Mouse (Mus musculus): ENCODE results near the gene Fabp7. TPM values are rescaled to one million over a fixed set of nuclear protein-coding genes. Genes with fewer than 3 reads are reported as not detected.

The Fabp7 gene
- polyA plus RNA-seq, 1 experiment: 131 TPM

DNA sequence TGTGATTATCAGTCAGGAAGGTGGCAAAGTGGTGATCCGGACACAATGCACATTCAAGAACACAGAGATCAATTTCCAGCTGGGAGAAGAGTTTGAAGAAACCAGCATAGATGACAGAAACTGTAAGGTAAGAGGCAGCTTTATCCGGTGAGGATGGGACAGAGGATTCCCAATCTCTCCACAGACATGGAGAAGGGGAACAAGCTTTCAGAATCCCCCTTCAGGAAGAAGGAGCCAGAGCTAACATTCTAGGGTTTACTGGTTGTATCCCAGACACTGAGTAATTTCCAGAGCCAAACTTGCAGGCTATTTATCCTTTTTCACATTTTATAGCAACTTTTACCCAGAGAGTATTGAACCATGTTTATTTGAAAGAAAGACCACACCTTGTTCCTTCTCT, 871 bp downstream of the Fabp7 start:
- H3K27ac ChIP-seq (ENCODE audit: insufficient read depth, low read length): no peak overlapping the region
- H3K4me1 ChIP-seq (ENCODE audit: control insufficient read depth, insufficient read depth, low read length): no peaks in the 10 kb centered on the region
- no peaks in the 10 kb centered on the region for H3K27me3 ChIP-seq (ENCODE audit: control insufficient read depth, insufficient read depth, low read length)
- no peak for DNase-seq
- WGBS: 64% methylated on average over 2 of the region's 2 CpGs
- no peak overlapping the region for H3K4me3 ChIP-seq (replicated peaks; ENCODE audit: insufficient read depth, low read depth, low read length)
- no peak for TF ChIP-seq POLR2A (IDR thresholded peaks at IDR 0.05; ENCODE audit: borderline replicate concordance, insufficient read depth, low read length)
- TF ChIP-seq CTCF (IDR thresholded peaks at IDR 0.05; ENCODE audit: borderline replicate concordance, insufficient read depth, low read depth, low read length): no peak

DNA sequence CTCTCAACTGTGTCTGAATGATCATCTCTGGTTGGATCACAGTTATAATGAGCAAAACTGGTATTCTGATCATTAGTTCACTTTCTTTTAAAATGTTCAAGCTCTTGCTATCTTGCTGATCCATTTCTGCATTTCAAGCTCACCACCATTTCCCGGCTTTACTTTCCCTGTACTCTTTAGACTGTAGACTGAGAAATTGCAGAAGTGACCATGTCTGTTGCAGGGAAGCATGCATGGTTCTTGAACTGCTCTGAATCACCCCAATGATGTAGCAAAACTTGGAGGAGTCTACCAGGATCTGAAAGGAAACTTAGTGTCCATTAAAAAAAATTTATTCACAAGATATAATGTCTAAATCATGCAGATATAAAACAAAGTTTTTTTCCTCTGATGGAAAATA, 8.3 kb downstream of the Fabp7 start:
- no peak overlapping the region for H3K27ac ChIP-seq (ENCODE audit: insufficient read depth, low read length)
- DNase-seq: no peak
- H3K4me1 ChIP-seq (ENCODE audit: control insufficient read depth, insufficient read depth, low read length): no peaks in the 10 kb centered on the region
- no peak for TF ChIP-seq CTCF (IDR thresholded peaks at IDR 0.05; ENCODE audit: borderline replicate concordance, insufficient read depth, low read depth, low read length)
- no peak for TF ChIP-seq POLR2A (IDR thresholded peaks at IDR 0.05; ENCODE audit: borderline replicate concordance, insufficient read depth, low read length)
- H3K4me3 ChIP-seq (replicated peaks; ENCODE audit: insufficient read depth, low read depth, low read length): no peak overlapping the region
- WGBS: 98% methylated on average over 1 of the region's 1 CpGs
- no peaks in the 10 kb centered on the region for H3K27me3 ChIP-seq (ENCODE audit: control insufficient read depth, insufficient read depth, low read length)

DNA sequence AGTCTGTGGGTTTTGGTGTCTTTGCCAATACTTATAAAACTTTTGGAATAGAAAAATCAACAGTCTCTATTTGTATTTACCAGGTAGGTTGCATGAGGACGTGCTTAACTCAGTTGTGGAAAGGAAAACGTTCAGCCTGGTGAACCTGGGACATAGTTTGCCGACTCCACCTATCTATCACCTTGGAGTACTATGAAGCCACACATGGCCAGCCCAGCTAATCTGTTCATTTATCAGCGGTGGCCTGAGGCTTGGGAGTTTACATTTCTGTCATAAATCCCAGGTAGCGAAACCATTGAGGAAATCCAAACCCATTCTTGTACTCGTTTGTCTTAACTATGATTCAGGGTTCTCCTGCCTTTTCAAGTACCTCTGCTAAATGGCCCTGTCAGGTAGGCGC, 9.3 kb downstream of the Fabp7 start, which contains the start of gene Smpdl3a:
Gene Smpdl3a (plus strand): TSS at position 318 of the 400 bp plus-strand sequence.
- 91% methylated on average over 7 of the region's 7 CpGs for WGBS
- DNase-seq: no peak
- no peaks in the 10 kb centered on the region for H3K27me3 ChIP-seq (ENCODE audit: control insufficient read depth, insufficient read depth, low read length)
- no peaks in the 10 kb centered on the region for H3K4me1 ChIP-seq (ENCODE audit: control insufficient read depth, insufficient read depth, low read length)
- H3K4me3 ChIP-seq (replicated peaks; ENCODE audit: insufficient read depth, low read depth, low read length): peak within 1 kb of the TSS; percentile 52
- TF ChIP-seq CTCF (IDR thresholded peaks at IDR 0.05; ENCODE audit: borderline replicate concordance, insufficient read depth, low read depth, low read length): no peak
- no peak for TF ChIP-seq POLR2A (IDR thresholded peaks at IDR 0.05; ENCODE audit: borderline replicate concordance, insufficient read depth, low read length)
- 0 out of 2 replicates have a peak within 1 kb of the TSS, but pooled peaks have one; percentile 58 for H3K27ac ChIP-seq (ENCODE audit: insufficient read depth, low read length)

DNA sequence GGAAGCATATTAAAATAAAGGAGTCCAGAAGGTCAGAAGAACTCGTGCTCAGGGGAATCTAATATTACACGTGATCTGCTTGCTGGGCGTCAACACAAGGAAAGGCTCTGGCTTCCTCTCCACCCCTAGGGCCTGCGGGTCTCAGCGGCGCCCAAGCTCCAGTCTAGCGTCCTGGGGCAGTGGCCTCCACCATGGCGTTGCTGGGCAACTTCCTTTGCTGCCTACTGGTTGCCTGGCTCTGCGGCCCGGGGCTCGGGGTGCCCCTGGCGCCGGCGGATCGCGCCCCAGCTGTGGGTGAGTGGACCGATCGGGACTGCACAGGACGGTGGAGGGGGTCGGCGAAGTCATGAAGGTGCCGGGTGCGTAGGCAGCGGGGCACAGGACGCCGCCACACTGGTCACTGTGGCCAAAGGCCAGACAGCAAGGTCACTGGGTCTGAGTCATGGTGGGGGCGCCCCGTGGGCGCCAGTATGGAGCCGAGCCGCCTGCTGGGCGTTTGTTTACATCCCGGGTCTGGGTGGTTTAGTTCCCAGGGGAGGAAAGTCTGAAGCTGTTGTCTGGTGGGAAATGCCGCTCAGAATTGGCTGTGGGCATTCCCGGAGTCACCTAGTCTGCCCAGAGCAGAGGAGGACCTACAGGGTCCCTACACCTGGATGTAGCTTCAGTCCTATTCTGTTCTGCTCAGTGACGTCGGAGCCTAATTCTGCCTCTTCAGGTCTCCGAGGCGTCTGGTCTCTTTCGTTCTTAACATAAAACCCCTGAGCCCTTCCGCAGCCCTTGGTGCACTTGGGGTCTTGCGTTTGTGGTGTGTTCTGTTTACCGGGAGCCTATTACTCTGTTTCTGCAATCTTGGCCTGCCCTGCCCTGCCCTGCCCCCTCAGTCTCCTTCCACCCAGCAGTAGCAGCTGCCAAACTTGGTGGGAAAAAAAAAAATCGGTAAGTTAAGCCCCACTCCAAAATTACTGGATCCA, 10.1 kb downstream of the Fabp7 start:
- H3K4me3 ChIP-seq (replicated peaks; ENCODE audit: insufficient read depth, low read depth, low read length): peak overlapping the region; percentile 52
- TF ChIP-seq POLR2A (IDR thresholded peaks at IDR 0.05; ENCODE audit: borderline replicate concordance, insufficient read depth, low read length) (no peak), CTCF (IDR thresholded peaks at IDR 0.05; ENCODE audit: borderline replicate concordance, insufficient read depth, low read depth, low read length) (no peak)
- WGBS: 4% methylated on average over 44 of the region's 44 CpGs

DNA sequence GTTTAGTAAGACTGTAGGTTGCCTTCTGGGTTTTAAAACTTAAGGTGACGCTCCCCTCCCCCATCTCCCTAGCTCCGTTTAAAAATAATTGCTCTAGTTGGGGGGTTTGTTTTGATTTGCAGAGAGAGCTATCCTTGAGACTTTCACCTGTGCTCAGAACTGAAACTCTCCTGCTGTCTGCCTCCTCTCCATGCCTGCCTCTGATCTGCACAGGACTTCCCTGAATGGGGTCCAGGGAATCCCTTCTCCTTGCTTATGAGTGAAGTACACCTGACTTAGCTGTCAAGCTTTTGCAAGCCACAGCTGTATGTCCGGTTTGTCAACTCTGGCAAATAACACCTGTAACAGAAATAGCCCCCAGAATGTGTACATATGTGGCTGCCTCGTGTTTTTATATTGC, 10.9 kb downstream of the Fabp7 start:
- Histone ChIP-seq H3K27me3 (ENCODE audit: control insufficient read depth, insufficient read depth, low read length) (no peaks in the 10 kb centered on the region), H3K27ac (ENCODE audit: insufficient read depth, low read length) (no peak overlapping the region), H3K4me3 (replicated peaks; ENCODE audit: insufficient read depth, low read depth, low read length) (no peak overlapping the region), H3K4me1 (ENCODE audit: control insufficient read depth, insufficient read depth, low read length) (no peaks in the 10 kb centered on the region)
- TF ChIP-seq CTCF (IDR thresholded peaks at IDR 0.05; ENCODE audit: borderline replicate concordance, insufficient read depth, low read depth, low read length): no peak
- TF ChIP-seq POLR2A (IDR thresholded peaks at IDR 0.05; ENCODE audit: borderline replicate concordance, insufficient read depth, low read length): no peak
- WGBS: 63% methylated on average over 4 of the region's 4 CpGs
- DNase-seq: no peak

More for the DNA sequence above, 10.1 kb downstream of the Fabp7 start:
- Histone ChIP-seq H3K27me3 (ENCODE audit: control insufficient read depth, insufficient read depth, low read length) (no peaks in the 10 kb centered on the region), H3K27ac (ENCODE audit: insufficient read depth, low read length) (0 out of 2 replicates have a peak overlapping the region, but pooled peaks have one; percentile 58), H3K4me1 (ENCODE audit: control insufficient read depth, insufficient read depth, low read length) (no peaks in the 10 kb centered on the region)
- peak; percentile 30 to 49 for DNase-seq

DNA sequence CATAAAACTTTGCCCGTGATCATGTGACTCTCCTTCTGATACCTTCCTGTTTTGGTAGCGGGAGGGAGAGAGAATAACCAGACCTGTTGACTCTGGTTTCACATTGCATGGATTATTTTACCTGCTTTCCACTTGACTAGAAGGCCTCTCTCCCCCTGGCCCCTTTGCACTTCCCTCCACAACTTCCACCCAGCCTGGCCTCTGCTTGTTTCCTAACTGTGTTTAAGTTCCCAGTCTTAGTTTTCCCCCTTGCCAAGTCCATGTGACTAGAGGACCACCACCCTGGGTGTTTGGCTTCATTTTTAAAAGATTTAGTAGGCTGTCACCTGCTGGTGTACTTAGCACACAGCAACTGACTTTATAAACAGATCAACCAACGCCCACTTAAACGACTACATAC, 11.4 kb downstream of the Fabp7 start:
- WGBS: 69% methylated on average over 4 of the region's 4 CpGs
- no peak for DNase-seq
- Histone ChIP-seq H3K27ac (ENCODE audit: insufficient read depth, low read length) (no peak overlapping the region), H3K4me1 (ENCODE audit: control insufficient read depth, insufficient read depth, low read length) (no peaks in the 10 kb centered on the region), H3K4me3 (replicated peaks; ENCODE audit: insufficient read depth, low read depth, low read length) (no peak overlapping the region), H3K27me3 (ENCODE audit: control insufficient read depth, insufficient read depth, low read length) (no peaks in the 10 kb centered on the region)
- TF ChIP-seq CTCF (IDR thresholded peaks at IDR 0.05; ENCODE audit: borderline replicate concordance, insufficient read depth, low read depth, low read length) (peak; percentile 25; the same call in 1 of the 2 replicates), POLR2A (IDR thresholded peaks at IDR 0.05; ENCODE audit: borderline replicate concordance, insufficient read depth, low read length) (no peak)

DNA sequence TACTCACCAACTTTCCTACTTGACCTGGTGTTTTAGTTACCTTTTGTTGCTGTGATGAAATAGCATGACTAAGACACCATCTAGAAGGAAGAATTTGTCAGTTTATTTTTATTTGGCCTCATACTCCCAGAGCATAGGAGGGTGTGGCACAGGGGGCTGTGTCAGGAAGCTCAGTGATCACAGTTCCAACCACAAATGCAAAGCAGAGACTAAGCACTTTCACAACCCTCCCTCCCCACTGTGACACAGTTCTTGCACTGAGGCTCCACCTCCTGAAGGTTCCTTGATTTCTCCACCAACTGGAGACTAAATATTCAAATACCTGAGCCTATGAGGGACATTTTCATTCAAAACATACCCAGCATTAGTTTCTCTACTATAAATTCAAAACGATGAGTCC, 14.8 kb downstream of the Fabp7 start:
- DNase-seq: no peak
- 91% methylated on average over 1 of the region's 1 CpGs for WGBS
- TF ChIP-seq POLR2A (IDR thresholded peaks at IDR 0.05; ENCODE audit: borderline replicate concordance, insufficient read depth, low read length): no peak
- TF ChIP-seq CTCF (IDR thresholded peaks at IDR 0.05; ENCODE audit: borderline replicate concordance, insufficient read depth, low read depth, low read length): no peak
- no peaks in the 10 kb centered on the region for H3K27me3 ChIP-seq (ENCODE audit: control insufficient read depth, insufficient read depth, low read length)
- H3K4me1 ChIP-seq (ENCODE audit: control insufficient read depth, insufficient read depth, low read length): no peaks in the 10 kb centered on the region
- no peak overlapping the region for H3K27ac ChIP-seq (ENCODE audit: insufficient read depth, low read length)
- no peak overlapping the region for H3K4me3 ChIP-seq (replicated peaks; ENCODE audit: insufficient read depth, low read depth, low read length)

DNA sequence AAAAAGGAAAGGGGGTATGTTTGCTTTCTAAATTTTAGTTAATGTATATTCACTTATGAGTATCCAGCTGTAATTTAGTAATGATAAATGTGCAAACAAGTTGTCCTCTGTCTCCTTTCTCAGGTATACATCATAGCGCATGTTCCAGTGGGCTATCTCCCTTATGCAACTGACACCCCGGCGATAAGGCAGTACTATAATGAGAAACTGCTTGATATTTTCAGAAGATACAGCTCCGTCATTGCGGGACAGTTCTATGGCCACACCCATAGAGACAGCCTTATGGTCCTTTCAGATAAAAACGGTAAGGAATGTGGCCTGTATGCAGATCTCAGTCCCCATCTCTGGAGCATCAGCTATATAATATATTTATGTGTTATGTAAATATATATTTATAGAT, 23.1 kb downstream of the Fabp7 start:
- H3K27ac ChIP-seq (ENCODE audit: insufficient read depth, low read length): no peak overlapping the region
- 94% methylated on average over 6 of the region's 6 CpGs for WGBS
- no peak for TF ChIP-seq POLR2A (IDR thresholded peaks at IDR 0.05; ENCODE audit: borderline replicate concordance, insufficient read depth, low read length)
- no peak for TF ChIP-seq CTCF (IDR thresholded peaks at IDR 0.05; ENCODE audit: borderline replicate concordance, insufficient read depth, low read depth, low read length)
- DNase-seq: no peak
- H3K4me3 ChIP-seq (replicated peaks; ENCODE audit: insufficient read depth, low read depth, low read length): no peak overlapping the region
- no peaks in the 10 kb centered on the region for H3K4me1 ChIP-seq (ENCODE audit: control insufficient read depth, insufficient read depth, low read length)
- no peaks in the 10 kb centered on the region for H3K27me3 ChIP-seq (ENCODE audit: control insufficient read depth, insufficient read depth, low read length)
